Mouse (Mus musculus): ENCODE data around the gene Sprr2a2.
"Not testable (repeated sequence)": the region's sequence is repeated elsewhere in the genome, so short reads cannot be mapped to it uniquely, and the experiment has no call there.

- not testable (repeated sequence) for TF ChIP-seq CTCF, EP300 (IDR thresholded peaks at IDR 0.05; ENCODE audit: low read depth)
Measured at GRCm38 (mm10) chr3:92211133-92211925, 4.4 kb upstream of the Sprr2a2 start.
